Mouse (Mus musculus) MEL (cell line): ENCODE measurements around the gene Btbd18. TPM values are rescaled to one million over a fixed set of nuclear protein-coding genes. Genes with fewer than 3 reads are reported as not detected.

Experiments
- DNase-seq: peaks from one replicate; pipeline ENCODE4 v3.0.0; 2011; ENCODE audit warnings: low read depth, low spot score
- H3K27ac ChIP-seq: 2 replicates; pipeline ENCODE4 v1.5.1; 2012; ENCODE audit warnings: low read depth, mild to moderate bottlenecking, control low read depth, low read length, moderate library complexity; ENCODE audit not compliant: control insufficient read depth
- H3K27me3 ChIP-seq, 2 experiments: fragments of 150-350 bp in 1 of 2; sonication (generic) in 1 of 2; 2 replicates each; pipeline ENCODE4 v1.6.1; 2012; ENCODE audit warnings: low read length in 2 of 2, mild to moderate bottlenecking in 2 of 2, improper control_type of control experiment in 1 of 2, moderate library complexity in 1 of 2; ENCODE audit not compliant: insufficient read depth in 2 of 2, control insufficient read depth in 1 of 2
- H3K36me3 ChIP-seq, 2 experiments: 2 replicates each; pipeline ENCODE4 v1.6.1; 2012 to 2014; ENCODE audit warnings: low read length in 2 of 2, improper control_type of control experiment in 1 of 2, inconsistent platforms in 1 of 2, mild to moderate bottlenecking in 1 of 2; ENCODE audit not compliant: insufficient read depth in 2 of 2, control insufficient read depth in 1 of 2
- H3K4me1 ChIP-seq, 2 experiments: fragments of 150-350 bp in 1 of 2; sonication (generic) in 1 of 2; 2 replicates each; pipeline ENCODE4 v1.6.1; 2012; ENCODE audit warnings: low read length in 2 of 2, improper control_type of control experiment in 1 of 2, mild to moderate bottlenecking in 1 of 2; ENCODE audit not compliant: insufficient read depth in 2 of 2, control insufficient read depth in 1 of 2
- H3K4me3 ChIP-seq, 2 experiments: fragments of 150-350 bp in 1 of 2; sonication (generic) in 1 of 2; 2 replicates each; pipeline ENCODE4 v1.5.1; 2012; ENCODE audit warnings: low read depth in 2 of 2, low read length in 2 of 2, mild to moderate bottlenecking in 2 of 2, moderate library complexity in 2 of 2, control low read depth in 1 of 2, improper control_type of control experiment in 1 of 2; ENCODE audit not compliant: control insufficient read depth in 1 of 2, insufficient read depth in 1 of 2
- H3K79me2 ChIP-seq: 2 replicates; pipeline ENCODE4 v1.6.1; 2012; ENCODE audit warnings: mild to moderate bottlenecking, low read length, moderate library complexity; ENCODE audit not compliant: control insufficient read depth, poor library complexity, insufficient read depth
- H3K9ac ChIP-seq: 2 replicates; pipeline ENCODE4 v1.6.1; 2012; ENCODE audit warnings: low read depth, mild to moderate bottlenecking, control low read depth, low read length, moderate library complexity; ENCODE audit not compliant: control insufficient read depth, poor library complexity, severe bottlenecking
- H3K9me3 ChIP-seq: fragments of 150-350 bp; sonication (generic); replicated peaks from 2 replicates; pipeline ENCODE4 v1.6.1; 2012; ENCODE audit warnings: mild to moderate bottlenecking, low read length, improper control_type of control experiment, moderate library complexity; ENCODE audit not compliant: insufficient read depth
- CHD1 ChIP-seq: IDR thresholded peaks from 2 replicates; pipeline ENCODE4 v1.6.1; 2012; ENCODE audit warnings: low read depth, mild to moderate bottlenecking, inconsistent platforms, low read length, improper control_type of control experiment
- CHD2 ChIP-seq: IDR thresholded peaks from 2 replicates; pipeline ENCODE4 v1.6.1; 2011; ENCODE audit warnings: low read length, improper control_type of control experiment
- CTCF ChIP-seq, 3 experiments: IDR thresholded peaks in 2 of 3; conservative IDR thresholded peaks in 1 of 3; 2 replicates each; pipeline ENCODE4 v1.5.1; 2011 to 2012; ENCODE audit warnings: low read length in 3 of 3, low read depth in 2 of 3, mild to moderate bottlenecking in 2 of 3, improper control_type of control experiment in 1 of 3, inconsistent platforms in 1 of 3, mixed read lengths in 1 of 3, moderate library complexity in 1 of 3; ENCODE audit not compliant: control insufficient read depth in 1 of 3, insufficient read depth in 1 of 3, poor library complexity in 1 of 3, severe bottlenecking in 1 of 3
- E2F4 ChIP-seq: IDR thresholded peaks from 2 replicates; pipeline ENCODE4 v1.6.1; 2011; ENCODE audit warnings: low read depth, low read length, improper control_type of control experiment, borderline replicate concordance
- EP300 ChIP-seq, 2 experiments: IDR thresholded peaks; 2 replicates each; pipeline ENCODE4 v1.6.1; 2011; ENCODE audit warnings: improper control_type of control experiment in 2 of 2, low read length in 2 of 2, low read depth in 1 of 2, mild to moderate bottlenecking in 1 of 2
- ETS1 ChIP-seq: IDR thresholded peaks from 2 replicates; pipeline ENCODE4 v1.6.1; 2012; ENCODE audit warnings: low read depth, mild to moderate bottlenecking, inconsistent platforms, low read length, improper control_type of control experiment, moderate library complexity
- GATA1 ChIP-seq: IDR thresholded peaks from 2 replicates; pipeline ENCODE4 v1.6.1; 2011; ENCODE audit warnings: low read depth, low read length, improper control_type of control experiment
- HCFC1 ChIP-seq: IDR thresholded peaks from 2 replicates; pipeline ENCODE4 v1.6.1; 2012; ENCODE audit warnings: low read depth, mild to moderate bottlenecking, inconsistent platforms, low read length, improper control_type of control experiment, moderate library complexity
- JUND ChIP-seq: IDR thresholded peaks from 2 replicates; pipeline ENCODE4 v1.6.1; 2011; ENCODE audit warnings: low read depth, mild to moderate bottlenecking, improper control_type of control experiment, low read length
- MAX ChIP-seq: IDR thresholded peaks from 2 replicates; pipeline ENCODE4 v1.6.1; 2011; ENCODE audit warnings: low read length, improper control_type of control experiment
- MEF2A ChIP-seq: IDR thresholded peaks from 2 replicates; pipeline ENCODE4 v1.6.1; 2014; ENCODE audit warnings: low read depth, mild to moderate bottlenecking, inconsistent platforms, low read length, improper control_type of control experiment; ENCODE audit not compliant: poor library complexity, insufficient replicate concordance, severe bottlenecking; ENCODE audit errors: extremely low read depth
- MYB ChIP-seq: IDR thresholded peaks from 2 replicates; pipeline ENCODE4 v1.6.1; 2011; ENCODE audit warnings: mild to moderate bottlenecking, low read depth, low read length, improper control_type of control experiment
- MYC ChIP-seq: IDR thresholded peaks from 2 replicates; pipeline ENCODE4 v1.6.1; 2011; ENCODE audit warnings: low read depth, mild to moderate bottlenecking, low read length, improper control_type of control experiment, moderate library complexity
- NELFE ChIP-seq: IDR thresholded peaks from 2 replicates; pipeline ENCODE4 v1.6.1; 2011; ENCODE audit warnings: low read depth, low read length, improper control_type of control experiment
- POLR2AphosphoS5 ChIP-seq: IDR thresholded peaks from 2 replicates; pipeline ENCODE4 v1.6.1; 2012; ENCODE audit warnings: low read depth, borderline replicate concordance, mild to moderate bottlenecking, inconsistent platforms, low read length, moderate library complexity, mixed read lengths
- RAD21 ChIP-seq: IDR thresholded peaks from 2 replicates; pipeline ENCODE4 v1.6.1; 2011; ENCODE audit warnings: mild to moderate bottlenecking, low read depth, low read length, improper control_type of control experiment
- RCOR1 ChIP-seq: IDR thresholded peaks from 2 replicates; pipeline ENCODE4 v1.6.1; 2012; ENCODE audit warnings: low read depth, mild to moderate bottlenecking, inconsistent platforms, low read length, improper control_type of control experiment
- SIN3A ChIP-seq: IDR thresholded peaks from 2 replicates; pipeline ENCODE4 v1.6.1; 2012; ENCODE audit warnings: low read length, improper control_type of control experiment, inconsistent platforms
- SMC3 ChIP-seq: IDR thresholded peaks from 2 replicates; pipeline ENCODE4 v1.6.1; 2011; ENCODE audit warnings: low read depth, low read length, improper control_type of control experiment
- TAL1 ChIP-seq: IDR thresholded peaks from 2 replicates; pipeline ENCODE4 v1.6.1; 2012; ENCODE audit warnings: mild to moderate bottlenecking, inconsistent platforms, low read length, moderate library complexity, mixed read lengths
- TCF12 ChIP-seq: IDR thresholded peaks from 2 replicates; pipeline ENCODE4 v1.6.1; 2014; ENCODE audit warnings: low read depth, mild to moderate bottlenecking, inconsistent platforms, low read length, improper control_type of control experiment, moderate library complexity
- USF1 ChIP-seq: IDR thresholded peaks from 2 replicates; pipeline ENCODE4 v1.6.1; 2014; ENCODE audit warnings: low read depth, mild to moderate bottlenecking, inconsistent platforms, low read length, improper control_type of control experiment, moderate library complexity
- USF2 ChIP-seq, 2 experiments: IDR thresholded peaks; 2 replicates each; pipeline ENCODE4 v1.6.1; 2011 to 2012; ENCODE audit warnings: improper control_type of control experiment in 2 of 2, low read length in 2 of 2, borderline replicate concordance in 1 of 2, inconsistent platforms in 1 of 2, low read depth in 1 of 2, mild to moderate bottlenecking in 1 of 2; ENCODE audit not compliant: insufficient read depth in 1 of 2
- ZC3H11A ChIP-seq: IDR thresholded peaks from 2 replicates; pipeline ENCODE4 v1.6.1; 2012; ENCODE audit warnings: low read depth, mild to moderate bottlenecking, inconsistent platforms, low read length, improper control_type of control experiment
- ZKSCAN1 ChIP-seq: IDR thresholded peaks from 2 replicates; pipeline ENCODE4 v1.6.1; 2012; ENCODE audit warnings: low read depth, mild to moderate bottlenecking, inconsistent platforms, low read length, improper control_type of control experiment, moderate library complexity
- ZNF384 ChIP-seq: IDR thresholded peaks from 2 replicates; pipeline ENCODE4 v1.6.1; 2012; ENCODE audit warnings: low read depth, mild to moderate bottlenecking, inconsistent platforms, low read length, improper control_type of control experiment
- polyA plus RNA-seq, 2 experiments: library from polyadenylated mRNA; stranded (reverse) in 1 of 2; unstranded in 1 of 2; fragments of >175 nt in 1 of 2; fragments of >200 nt in 1 of 2; gene quantifications; 2 replicates each; pipeline versions ENCODE4 v1.2.1 to v1.2.4; 2012; ENCODE audit warnings: low replicate concordance in 2 of 2, low read depth in 1 of 2; ENCODE audit not compliant: insufficient read length in 2 of 2, insufficient read depth in 1 of 2, missing spikeins in 1 of 2
- total RNA-seq: library from RNA; depleted of rRNA; stranded (reverse); fragments of 300-350 nt; gene quantifications from 2 replicates; pipeline ENCODE4 v1.2.3, GENCODE M21; 2012

The Btbd18 gene
- total and polyA plus RNA-seq, 3 experiments: 0.04 to 0.07 TPM; not detected in 1

GRCm38 (mm10) chr2:84662866-84663265 lies 4.0 kb downstream of the Btbd18 start:
- no peak overlapping the region for H3K4me3 ChIP-seq
- peak; percentile 92 for DNase-seq

GRCm38 (mm10) chr2:84666081-84666480 lies 7.2 kb downstream of the Btbd18 start:
- H3K27ac ChIP-seq: no peak overlapping the region

More at GRCm38 (mm10) chr2:84662866-84663265, 4.0 kb downstream of the Btbd18 start:
- Histone ChIP-seq H3K79me2 (no peaks in the 10 kb centered on the region), H3K4me1 (no peaks in the 10 kb centered on the region), H3K27me3 (no peaks in the 10 kb centered on the region), H3K27ac (no peak overlapping the region), H3K9me3 (no peaks in the 10 kb centered on the region), H3K36me3 (no peaks in the 10 kb centered on the region), H3K9ac (no peak overlapping the region)
- no peak for TF ChIP-seq JUND
- peak; percentile 85 for TF ChIP-seq SMC3
- no peak for TF ChIP-seq SIN3A
- peak; percentile 65 to 87 (median 69) for TF ChIP-seq CTCF (IDR thresholded peaks at IDR 0.05 in 2 of 3, conservative IDR thresholded peaks at IDR 0.05 in 1 of 3; ENCODE audit: control insufficient read depth in 1 of 3, insufficient read depth in 1 of 3, low read depth in 2 of 3, low read length in 3 of 3, poor library complexity in 1 of 3, severe bottlenecking in 1 of 3)
- TF ChIP-seq RAD21: peak; percentile 91
- TF ChIP-seq ZC3H11A: peak; percentile 88
- TF ChIP-seq ZNF384: peak; percentile 52; the same call in 1 of the 2 replicates

GRCm38 (mm10) chr2:84669828-84670568 lies 11.1 kb downstream of the Btbd18 start:
- Histone ChIP-seq H3K36me3 (peaks cover 0 to 13% of the 10 kb centered on the region in 2 experiments; a peak in 2 of 4 replicates), H3K4me3 (peak overlapping the region; percentile 61 to 83), H3K9ac (peak overlapping the region; percentile 62), H3K27ac (peak overlapping the region; percentile 14), H3K27me3 (no peaks in the 10 kb centered on the region), H3K4me1 (peaks cover 0 to 6% of the 10 kb centered on the region in 2 experiments; a peak in 1 of 4 replicates), H3K9me3 (no peaks in the 10 kb centered on the region), H3K79me2 (peaks cover 11% of the 10 kb centered on the region)
- DNase-seq: no peak
- TF ChIP-seq USF1 (no peak), MYB (no peak), CHD1 (no peak), TAL1 (no peak), MYC (no peak), MAX (no peak), HCFC1 (no peak), USF2 (IDR thresholded peaks at IDR 0.05; ENCODE audit: borderline replicate concordance in 1 of 2, insufficient read depth in 1 of 2, low read depth in 1 of 2, low read length in 2 of 2) (no peak), ZNF384 (no peak), GATA1 (no peak), CHD2 (no peak), E2F4 (no peak), POLR2AphosphoS5 (no peak), NELFE (no peak)

More at GRCm38 (mm10) chr2:84666081-84666480, 7.2 kb downstream of the Btbd18 start:
- no peak for DNase-seq
- H3K4me3 ChIP-seq: no peak overlapping the region
- H3K4me1 ChIP-seq: peaks cover 0 to 6% of the 10 kb centered on the region in 2 experiments; a peak in 1 of 4 replicates
- H3K27me3 ChIP-seq: no peaks in the 10 kb centered on the region
- no peaks in the 10 kb centered on the region for H3K9me3 ChIP-seq
- TF ChIP-seq ZKSCAN1: no peak
- no peak for TF ChIP-seq RAD21
- TF ChIP-seq JUND: no peak
- TF ChIP-seq RCOR1: no peak
- no peak for TF ChIP-seq TCF12
- TF ChIP-seq EP300 (IDR thresholded peaks at IDR 0.05; ENCODE audit: low read depth in 1 of 2, low read length in 2 of 2): no peak
- no peak for TF ChIP-seq E2F4
- no peak for TF ChIP-seq CTCF (IDR thresholded peaks at IDR 0.05 in 2 of 3, conservative IDR thresholded peaks at IDR 0.05 in 1 of 3; ENCODE audit: control insufficient read depth in 1 of 3, insufficient read depth in 1 of 3, low read depth in 2 of 3, low read length in 3 of 3, poor library complexity in 1 of 3, severe bottlenecking in 1 of 3)
- no peak for TF ChIP-seq ETS1
- TF ChIP-seq TAL1: no peak
- no peak for TF ChIP-seq GATA1
- no peak for TF ChIP-seq POLR2AphosphoS5
- TF ChIP-seq MYB: no peak
- no peak for TF ChIP-seq MEF2A
- H3K79me2 ChIP-seq: peaks cover 11% of the 10 kb centered on the region
- no peak overlapping the region for H3K9ac ChIP-seq
- peaks cover 0 to 12% of the 10 kb centered on the region in 2 experiments; a peak in 2 of 4 replicates for H3K36me3 ChIP-seq
